Mouse (Mus musculus): Measurements from ENCODE around the gene Ano2. TPM values are rescaled to one million over a fixed set of nuclear protein-coding genes. Genes with fewer than 3 reads are reported as not detected.

The Ano2 gene
- polyA plus RNA-seq, 1 experiment: not detected

GRCm38 (mm10) chr6:125808996-125809649 lies 118.9 kb downstream of the Ano2 start:
- H3K4me3 ChIP-seq (ENCODE audit: insufficient read depth, low read depth, low read length): no peak overlapping the region
- no peaks in the 10 kb centered on the region for H3K4me1 ChIP-seq (ENCODE audit: control insufficient read depth, insufficient read depth, insufficient read length, low read length)
- H3K27ac ChIP-seq (replicated peaks; ENCODE audit: low read depth, low read length): no peak overlapping the region

GRCm38 (mm10) chr6:125811395-125811794 lies 121.2 kb downstream of the Ano2 start:
- no peaks in the 10 kb centered on the region for H3K4me1 ChIP-seq (ENCODE audit: control insufficient read depth, insufficient read depth, insufficient read length, low read length)
- no peak overlapping the region for H3K4me3 ChIP-seq (ENCODE audit: insufficient read depth, low read depth, low read length)
- H3K27ac ChIP-seq (replicated peaks; ENCODE audit: low read depth, low read length): no peak overlapping the region

GRCm38 (mm10) chr6:125838121-125838520 lies 147.9 kb downstream of the Ano2 start:
- Histone ChIP-seq H3K4me3 (ENCODE audit: insufficient read depth, low read depth, low read length) (no peak overlapping the region), H3K27ac (replicated peaks; ENCODE audit: low read depth, low read length) (no peak overlapping the region), H3K4me1 (ENCODE audit: control insufficient read depth, insufficient read depth, insufficient read length, low read length) (no peaks in the 10 kb centered on the region)

DNA sequence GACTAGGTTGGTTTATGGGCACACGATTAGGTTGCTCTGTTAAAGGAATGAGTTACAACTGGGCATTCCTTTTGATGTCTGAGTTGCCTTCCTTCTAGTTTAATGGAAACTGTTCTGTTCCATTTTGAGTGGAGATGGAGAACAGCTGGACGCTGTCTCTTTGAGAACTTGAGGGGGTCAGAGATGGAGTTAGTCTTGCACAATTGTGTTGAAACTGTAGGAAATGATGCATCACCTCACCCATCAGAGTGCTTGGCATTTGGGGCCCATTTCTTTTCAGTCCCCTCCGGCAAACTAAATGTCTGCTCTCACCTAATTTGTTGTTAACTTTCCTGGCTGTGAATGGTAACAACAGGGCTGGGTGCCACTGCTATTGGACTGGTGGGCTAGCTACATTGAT lies 151.1 kb downstream of the Ano2 start:
- H3K27ac ChIP-seq (replicated peaks; ENCODE audit: low read depth, low read length): no peak overlapping the region
- no peaks in the 10 kb centered on the region for H3K4me1 ChIP-seq (ENCODE audit: control insufficient read depth, insufficient read depth, insufficient read length, low read length)
- H3K4me3 ChIP-seq (ENCODE audit: insufficient read depth, low read depth, low read length): no peak overlapping the region

DNA sequence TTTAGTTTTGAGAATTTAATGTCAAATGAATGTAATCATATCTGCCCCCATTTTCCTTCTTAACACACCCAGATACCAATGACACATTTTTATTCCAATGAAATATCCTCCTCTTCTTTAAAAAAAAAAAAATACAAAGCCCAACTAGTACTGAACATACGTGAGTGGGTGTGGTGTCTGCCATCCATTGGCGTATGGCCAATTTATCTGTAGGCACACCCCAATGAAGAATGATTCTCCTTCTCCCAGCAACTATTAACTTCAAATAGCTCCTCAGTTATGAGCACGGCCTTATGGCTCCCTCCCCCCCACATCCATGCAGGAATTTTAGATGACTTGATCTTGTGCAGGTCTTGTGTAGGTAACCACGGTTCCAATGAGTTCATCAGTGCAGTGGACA lies 161.0 kb downstream of the Ano2 start:
- Histone ChIP-seq H3K4me3 (ENCODE audit: insufficient read depth, low read depth, low read length) (no peak overlapping the region), H3K27ac (replicated peaks; ENCODE audit: low read depth, low read length) (no peak overlapping the region), H3K4me1 (ENCODE audit: control insufficient read depth, insufficient read depth, insufficient read length, low read length) (no peaks in the 10 kb centered on the region)

- Histone ChIP-seq H3K27ac (replicated peaks; ENCODE audit: low read depth, low read length) (no peak overlapping the region), H3K4me1 (ENCODE audit: control insufficient read depth, insufficient read depth, insufficient read length, low read length) (no peaks in the 10 kb centered on the region)
Measured at GRCm38 (mm10) chr6:125858294-125858693, 168.1 kb downstream of the Ano2 start.

GRCm38 (mm10) chr6:125868516-125868915 lies 178.3 kb downstream of the Ano2 start:
- no peaks in the 10 kb centered on the region for H3K4me1 ChIP-seq (ENCODE audit: control insufficient read depth, insufficient read depth, insufficient read length, low read length)
- no peak overlapping the region for H3K27ac ChIP-seq (replicated peaks; ENCODE audit: low read depth, low read length)
- no peak overlapping the region for H3K4me3 ChIP-seq (ENCODE audit: insufficient read depth, low read depth, low read length)

More at GRCm38 (mm10) chr6:125858294-125858693, 168.1 kb downstream of the Ano2 start:
- H3K4me3 ChIP-seq (ENCODE audit: insufficient read depth, low read depth, low read length): no peak overlapping the region

GRCm38 (mm10) chr6:125871482-125871881 lies 181.3 kb downstream of the Ano2 start:
- no peak overlapping the region for H3K27ac ChIP-seq (replicated peaks; ENCODE audit: low read depth, low read length)

GRCm38 (mm10) chr6:125874742-125875141 lies 184.5 kb downstream of the Ano2 start:
- Histone ChIP-seq H3K27ac (replicated peaks; ENCODE audit: low read depth, low read length) (no peak overlapping the region), H3K4me1 (ENCODE audit: control insufficient read depth, insufficient read depth, insufficient read length, low read length) (no peaks in the 10 kb centered on the region), H3K4me3 (ENCODE audit: insufficient read depth, low read depth, low read length) (no peak overlapping the region)

More at GRCm38 (mm10) chr6:125871482-125871881, 181.3 kb downstream of the Ano2 start:
- H3K4me1 ChIP-seq (ENCODE audit: control insufficient read depth, insufficient read depth, insufficient read length, low read length): no peaks in the 10 kb centered on the region
- no peak overlapping the region for H3K4me3 ChIP-seq (ENCODE audit: insufficient read depth, low read depth, low read length)

DNA sequence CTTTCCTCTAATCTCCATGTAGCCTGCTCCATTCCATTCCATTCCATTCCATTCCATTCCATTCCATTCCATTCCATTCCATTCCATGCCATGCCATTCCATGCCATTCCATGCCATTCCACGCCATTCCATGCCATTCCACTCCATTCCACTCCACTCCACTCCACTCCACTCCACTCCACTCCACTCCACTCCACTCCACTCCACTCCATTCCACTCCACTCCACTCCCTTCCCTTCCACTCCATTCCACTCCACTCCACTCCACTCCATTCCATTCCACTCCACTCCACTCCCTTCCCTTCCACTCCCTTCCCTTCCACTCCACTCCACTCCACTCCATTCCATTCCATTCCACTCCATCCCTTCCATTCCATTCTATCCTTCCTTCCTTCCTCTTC lies 186.7 kb downstream of the Ano2 start:
- no peak overlapping the region for H3K4me3 ChIP-seq (ENCODE audit: insufficient read depth, low read depth, low read length)
- H3K4me1 ChIP-seq (ENCODE audit: control insufficient read depth, insufficient read depth, insufficient read length, low read length): no peaks in the 10 kb centered on the region
- H3K27ac ChIP-seq (replicated peaks; ENCODE audit: low read depth, low read length): no peak overlapping the region

DNA sequence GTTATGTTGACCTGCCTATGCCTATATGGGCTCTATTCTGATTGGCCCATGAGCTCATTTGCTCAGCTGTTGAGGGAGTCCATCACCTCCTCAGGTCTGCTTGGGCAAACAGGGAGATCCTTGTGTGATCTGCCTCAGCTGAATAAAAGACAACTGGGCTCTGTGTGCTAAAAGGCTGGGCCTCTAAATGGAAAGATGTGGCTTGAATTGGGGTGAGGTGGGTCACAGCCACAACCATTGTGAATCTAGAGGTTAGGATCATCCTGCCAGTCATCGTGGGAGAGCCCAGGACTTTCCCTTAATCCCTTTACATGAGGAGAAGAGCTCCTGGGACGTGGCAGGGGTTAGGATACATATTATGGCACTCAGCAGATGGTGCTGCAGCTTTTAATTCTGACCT lies 188.5 kb downstream of the Ano2 start:
- Histone ChIP-seq H3K4me3 (ENCODE audit: insufficient read depth, low read depth, low read length) (no peak overlapping the region), H3K4me1 (ENCODE audit: control insufficient read depth, insufficient read depth, insufficient read length, low read length) (no peaks in the 10 kb centered on the region), H3K27ac (replicated peaks; ENCODE audit: low read depth, low read length) (no peak overlapping the region)

DNA sequence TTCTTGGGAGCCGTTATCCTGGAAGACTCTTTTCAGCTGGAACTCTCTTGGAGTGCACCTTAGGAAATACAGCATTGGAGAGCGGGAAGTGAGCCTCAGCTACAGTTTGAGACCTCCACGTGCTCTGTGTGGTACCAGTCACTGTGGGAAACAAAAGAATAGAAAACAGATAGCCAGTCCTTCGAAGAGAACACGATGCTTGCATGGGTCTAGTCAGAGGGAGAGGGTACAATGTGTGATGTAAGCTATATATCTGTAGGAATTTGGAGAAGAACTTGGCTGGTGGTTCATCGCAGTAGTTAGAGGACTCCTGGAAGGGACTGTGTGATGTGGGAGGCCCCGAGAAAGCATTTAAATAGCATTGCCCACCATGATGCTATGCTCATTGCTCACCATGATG lies 189.1 kb downstream of the Ano2 start:
- no peaks in the 10 kb centered on the region for H3K4me1 ChIP-seq (ENCODE audit: control insufficient read depth, insufficient read depth, insufficient read length, low read length)
- no peak overlapping the region for H3K4me3 ChIP-seq (ENCODE audit: insufficient read depth, low read depth, low read length)
- H3K27ac ChIP-seq (replicated peaks; ENCODE audit: low read depth, low read length): no peak overlapping the region

DNA sequence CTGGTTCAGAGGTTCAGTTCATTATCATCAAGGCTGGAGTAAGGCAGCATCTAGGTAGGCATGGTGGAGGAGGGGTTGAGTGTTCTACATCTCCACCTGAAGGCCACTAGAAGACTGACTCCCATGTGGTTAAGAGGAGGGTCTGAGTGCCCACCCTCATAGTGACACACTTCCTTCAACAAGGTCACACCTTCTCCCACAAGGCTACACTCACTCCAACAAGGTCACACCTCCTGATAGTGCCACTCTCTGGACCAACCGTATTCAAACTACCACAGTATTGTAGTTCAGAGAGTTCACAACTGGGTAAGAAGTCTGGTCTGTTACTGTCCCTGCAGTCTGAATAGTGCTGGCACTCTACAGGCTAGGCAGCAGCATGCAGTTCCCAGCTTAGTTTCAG lies 198.4 kb downstream of the Ano2 start:
- H3K4me3 ChIP-seq (ENCODE audit: insufficient read depth, low read depth, low read length): no peak overlapping the region
- no peaks in the 10 kb centered on the region for H3K4me1 ChIP-seq (ENCODE audit: control insufficient read depth, insufficient read depth, insufficient read length, low read length)
- H3K27ac ChIP-seq (replicated peaks; ENCODE audit: low read depth, low read length): no peak overlapping the region

DNA sequence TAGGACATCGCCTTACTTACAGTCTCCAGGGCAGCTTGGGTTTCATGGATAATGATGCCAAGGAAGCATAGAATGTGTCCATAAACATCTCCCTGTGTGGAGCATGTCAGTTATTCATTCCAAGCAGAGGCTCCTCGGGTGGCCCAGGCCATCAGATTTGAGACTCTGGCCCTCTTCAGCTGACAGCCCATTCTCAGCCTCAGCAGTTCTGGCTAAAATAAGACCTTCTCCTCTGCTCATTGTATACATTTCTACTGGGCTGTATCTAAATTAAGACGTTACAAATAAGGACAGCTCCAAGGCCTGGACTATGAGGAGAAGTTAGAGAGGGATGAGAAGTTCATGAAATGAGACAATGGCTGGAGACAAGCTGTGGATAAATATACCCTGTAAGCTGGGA lies 204.1 kb downstream of the Ano2 start:
- Histone ChIP-seq H3K27ac (replicated peaks; ENCODE audit: low read depth, low read length) (no peak overlapping the region), H3K4me3 (ENCODE audit: insufficient read depth, low read depth, low read length) (no peak overlapping the region), H3K4me1 (ENCODE audit: control insufficient read depth, insufficient read depth, insufficient read length, low read length) (no peaks in the 10 kb centered on the region)

DNA sequence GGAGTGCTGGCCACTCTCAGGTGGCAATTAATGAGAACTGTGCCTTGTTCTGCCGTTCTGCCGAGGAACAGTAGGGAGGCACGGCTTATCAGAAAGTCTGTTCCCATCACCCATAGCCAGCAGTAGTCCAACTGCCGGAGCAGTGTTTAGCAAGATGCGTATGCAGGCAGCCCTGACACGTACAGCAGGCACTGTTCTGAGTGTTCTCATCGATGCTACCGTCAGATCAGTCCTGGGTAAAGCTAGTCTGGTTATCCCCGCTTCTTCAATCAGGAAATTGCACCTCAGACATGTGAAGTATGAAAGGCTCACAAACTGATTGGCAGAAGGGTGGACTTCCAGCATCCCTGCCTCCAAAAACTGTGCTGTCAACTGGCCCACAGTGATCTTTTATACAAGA lies 224.2 kb downstream of the Ano2 start:
- Histone ChIP-seq H3K4me1 (ENCODE audit: control insufficient read depth, insufficient read depth, insufficient read length, low read length) (no peaks in the 10 kb centered on the region), H3K27ac (replicated peaks; ENCODE audit: low read depth, low read length) (no peak overlapping the region), H3K4me3 (ENCODE audit: insufficient read depth, low read depth, low read length) (no peak overlapping the region)

GRCm38 (mm10) chr6:125922746-125923145 lies 232.5 kb downstream of the Ano2 start:
- Histone ChIP-seq H3K4me3 (ENCODE audit: insufficient read depth, low read depth, low read length) (no peak overlapping the region), H3K27ac (replicated peaks; ENCODE audit: low read depth, low read length) (no peak overlapping the region), H3K4me1 (ENCODE audit: control insufficient read depth, insufficient read depth, insufficient read length, low read length) (no peaks in the 10 kb centered on the region)

Measured in brown adipose tissue, adult 24 weeks (tissue).